Mouse (Mus musculus): ENCODE results near the gene Slc6a20a. TPM values are rescaled to one million over a fixed set of nuclear protein-coding genes. Genes with fewer than 3 reads are reported as not detected.

The Slc6a20a gene
- polyA plus RNA-seq, 1 experiment from 2014 or later: 0.12 TPM

- ATAC-seq (no peak), DNase-seq (ENCODE audit: low spot score) (no peak)
- Histone ChIP-seq H3K4me1 (ENCODE audit: insufficient read depth, low read depth, low read length) (no peaks in the 10 kb centered on the region), H3K36me3 (ENCODE audit: insufficient read depth, low read length) (peaks cover 12% of the 10 kb centered on the region; the same call in 1 of the 2 replicates), H3K4me2 (replicated peaks; ENCODE audit: low read depth, low read length) (no peak overlapping the region), H3K27me3 (replicated peaks; ENCODE audit: insufficient read depth, low read length) (no peaks in the 10 kb centered on the region), H3K9ac (replicated peaks; ENCODE audit: low read depth) (no peak overlapping the region), H3K9me3 (ENCODE audit: low read length) (no peaks in the 10 kb centered on the region), H3K4me3 (ENCODE audit: low read depth, low read length) (no peak overlapping the region), H3K27ac (ENCODE audit: low read length) (no peak overlapping the region)
- WGBS: 41% methylated on average over 2 of the region's 2 CpGs
- peak; percentile 32 for TF ChIP-seq CTCF (IDR thresholded peaks at IDR 0.05)
- TF ChIP-seq EP300 (IDR thresholded peaks at IDR 0.05): no peak
Measured at GRCm38 (mm10) chr9:123709226-123709625, 30.5 kb upstream of the Slc6a20a start.

DNA sequence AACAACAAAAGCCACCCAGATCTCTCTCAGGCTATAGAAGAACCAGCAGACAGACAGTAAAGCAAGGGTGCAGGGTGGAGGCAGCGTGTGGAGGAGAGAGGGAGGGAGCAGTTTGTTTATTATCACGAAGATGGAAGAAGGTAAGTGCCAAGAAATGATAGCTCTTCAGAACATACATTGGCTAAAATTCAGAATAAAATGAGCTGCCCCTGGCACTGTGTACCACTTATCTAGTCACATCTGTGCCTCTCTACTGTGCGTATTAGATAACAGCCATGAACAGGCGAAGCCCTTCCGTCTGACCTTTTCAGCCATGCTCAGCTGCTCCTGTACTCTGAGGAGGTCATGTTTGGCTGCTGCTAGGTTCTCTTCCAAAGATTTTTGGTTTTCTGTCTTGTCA, 23.1 kb upstream of the Slc6a20a start:
- Histone ChIP-seq H3K27ac (ENCODE audit: low read length) (no peak overlapping the region), H3K4me2 (replicated peaks; ENCODE audit: low read depth, low read length) (no peak overlapping the region), H3K4me1 (ENCODE audit: insufficient read depth, low read depth, low read length) (no peaks in the 10 kb centered on the region), H3K27me3 (replicated peaks; ENCODE audit: insufficient read depth, low read length) (no peaks in the 10 kb centered on the region), H3K36me3 (ENCODE audit: insufficient read depth, low read length) (peaks cover 11% of the 10 kb centered on the region), H3K9me3 (ENCODE audit: low read length) (no peaks in the 10 kb centered on the region), H3K4me3 (ENCODE audit: low read depth, low read length) (no peak overlapping the region), H3K9ac (replicated peaks; ENCODE audit: low read depth) (no peak overlapping the region)
- 79% methylated on average over 5 of the region's 5 CpGs for WGBS
- TF ChIP-seq CTCF (IDR thresholded peaks at IDR 0.05) (no peak), EP300 (IDR thresholded peaks at IDR 0.05) (no peak)
- ATAC-seq: no peak
- no peak for DNase-seq (ENCODE audit: low spot score)

- Histone ChIP-seq H3K9me3 (ENCODE audit: low read length) (no peaks in the 10 kb centered on the region), H3K9ac (replicated peaks; ENCODE audit: low read depth) (no peak overlapping the region), H3K27me3 (replicated peaks; ENCODE audit: insufficient read depth, low read length) (no peaks in the 10 kb centered on the region), H3K36me3 (ENCODE audit: insufficient read depth, low read length) (peaks cover 7% of the 10 kb centered on the region; the same call in 1 of the 2 replicates), H3K27ac (ENCODE audit: low read length) (no peak overlapping the region), H3K4me2 (replicated peaks; ENCODE audit: low read depth, low read length) (no peak overlapping the region), H3K4me1 (ENCODE audit: insufficient read depth, low read depth, low read length) (no peaks in the 10 kb centered on the region), H3K4me3 (ENCODE audit: low read depth, low read length) (no peak overlapping the region)
- WGBS: 80% methylated on average over 3 of the region's 3 CpGs
- TF ChIP-seq EP300 (IDR thresholded peaks at IDR 0.05): no peak
- no peak for TF ChIP-seq CTCF (IDR thresholded peaks at IDR 0.05)
- DNase-seq (ENCODE audit: low spot score) (no peak), ATAC-seq (no peak)
Measured at GRCm38 (mm10) chr9:123695634-123696302, 17.1 kb upstream of the Slc6a20a start.

GRCm38 (mm10) chr9:123688227-123688626, 9.5 kb upstream of the Slc6a20a start:
- WGBS: 47% methylated on average over 1 of the region's 1 CpGs
- no peak for TF ChIP-seq EP300 (IDR thresholded peaks at IDR 0.05)
- TF ChIP-seq CTCF (IDR thresholded peaks at IDR 0.05): no peak

GRCm38 (mm10) chr9:123686206-123686605, 7.5 kb upstream of the Slc6a20a start:
- Histone ChIP-seq H3K4me1 (ENCODE audit: insufficient read depth, low read depth, low read length) (no peaks in the 10 kb centered on the region), H3K4me3 (ENCODE audit: low read depth, low read length) (no peak overlapping the region), H3K27me3 (replicated peaks; ENCODE audit: insufficient read depth, low read length) (no peaks in the 10 kb centered on the region), H3K9ac (replicated peaks; ENCODE audit: low read depth) (no peak overlapping the region), H3K4me2 (replicated peaks; ENCODE audit: low read depth, low read length) (no peak overlapping the region), H3K9me3 (ENCODE audit: low read length) (no peaks in the 10 kb centered on the region), H3K27ac (ENCODE audit: low read length) (no peak overlapping the region), H3K36me3 (ENCODE audit: insufficient read depth, low read length) (no peaks in the 10 kb centered on the region)
- TF ChIP-seq CTCF (IDR thresholded peaks at IDR 0.05) (no peak), EP300 (IDR thresholded peaks at IDR 0.05) (no peak)
- ATAC-seq: no peak
- DNase-seq (ENCODE audit: low spot score): peak; percentile 9
- WGBS: 72% methylated on average over 5 of the region's 5 CpGs

More at GRCm38 (mm10) chr9:123688227-123688626, 9.5 kb upstream of the Slc6a20a start:
- H3K27ac ChIP-seq (ENCODE audit: low read length): no peak overlapping the region
- H3K27me3 ChIP-seq (replicated peaks; ENCODE audit: insufficient read depth, low read length): no peaks in the 10 kb centered on the region
- no peaks in the 10 kb centered on the region for H3K9me3 ChIP-seq (ENCODE audit: low read length)
- no peak overlapping the region for H3K4me3 ChIP-seq (ENCODE audit: low read depth, low read length)
- H3K9ac ChIP-seq (replicated peaks; ENCODE audit: low read depth): no peak overlapping the region
- DNase-seq (ENCODE audit: low spot score): no peak
- ATAC-seq: no peak
- H3K4me2 ChIP-seq (replicated peaks; ENCODE audit: low read depth, low read length): no peak overlapping the region
- no peaks in the 10 kb centered on the region for H3K36me3 ChIP-seq (ENCODE audit: insufficient read depth, low read length)
- no peaks in the 10 kb centered on the region for H3K4me1 ChIP-seq (ENCODE audit: insufficient read depth, low read depth, low read length)

GRCm38 (mm10) chr9:123683704-123684103, 5.0 kb upstream of the Slc6a20a start:
- Histone ChIP-seq H3K4me1 (ENCODE audit: insufficient read depth, low read depth, low read length) (no peaks in the 10 kb centered on the region), H3K4me2 (replicated peaks; ENCODE audit: low read depth, low read length) (no peak overlapping the region), H3K27ac (ENCODE audit: low read length) (no peak overlapping the region), H3K4me3 (ENCODE audit: low read depth, low read length) (no peak overlapping the region), H3K9me3 (ENCODE audit: low read length) (no peaks in the 10 kb centered on the region), H3K36me3 (ENCODE audit: insufficient read depth, low read length) (no peaks in the 10 kb centered on the region), H3K27me3 (replicated peaks; ENCODE audit: insufficient read depth, low read length) (peaks cover 6% of the 10 kb centered on the region), H3K9ac (replicated peaks; ENCODE audit: low read depth) (no peak overlapping the region)
- 33% methylated on average over 3 of the region's 3 CpGs for WGBS
- ATAC-seq (no peak), DNase-seq (ENCODE audit: low spot score) (no peak)
- TF ChIP-seq EP300 (IDR thresholded peaks at IDR 0.05) (no peak), CTCF (IDR thresholded peaks at IDR 0.05) (no peak)
